Mouse (Mus musculus) ZHBTc4 (cell line): ENCODE data around the gene Unc119.
A peak's percentile ranks its signal among the peaks of the same experiment; 100 is the strongest.

ENCODE experiments used
- DNase-seq: peaks from one replicate; pipeline ENCODE4 v3.0.0-alpha.2; 2011; ENCODE audit warnings: low read depth, low spot score

The Unc119 gene

GRCm38 (mm10) chr11:78343381-78344327, at the start of gene Unc119:
Unc119 (plus strand) TSS chr11:78343482.
- peak; percentile 80 for DNase-seq

GRCm38 (mm10) chr11:78294585-78294984, 48.7 kb upstream of the Unc119 start:
- no peak for DNase-seq

- DNase-seq = no peak
These were observed 42.4 kb upstream of the Unc119 start for GRCm38 (mm10) chr11:78300917-78301316.

- DNase-seq = peak; percentile 96
These were observed 41.8 kb upstream of the Unc119 start, which contains the start of gene Spag5 for GRCm38 (mm10) chr11:78301357-78302084. Spag5 (plus strand) TSS chr11:78301529.

GRCm38 (mm10) chr11:78305272-78305671, 38.0 kb upstream of the Unc119 start:
- DNase-seq = no peak

- no peak for DNase-seq
These were observed 32.3 kb upstream of the Unc119 start for GRCm38 (mm10) chr11:78310861-78311511.

GRCm38 (mm10) chr11:78313662-78314061, 29.6 kb upstream of the Unc119 start:
- DNase-seq = no peak

GRCm38 (mm10) chr11:78318411-78318810, 24.9 kb upstream of the Unc119 start:
- no peak for DNase-seq

- DNase-seq = no peak
These were observed 21.0 kb upstream of the Unc119 start for GRCm38 (mm10) chr11:78322076-78322831.

- DNase-seq = peak; percentile 97
These were observed 20.4 kb upstream of the Unc119 start, which contains the start of gene Aldoc for GRCm38 (mm10) chr11:78322860-78323259. Aldoc (plus strand) TSS chr11:78322968.

- no peak for DNase-seq
These were observed 19.1 kb upstream of the Unc119 start for GRCm38 (mm10) chr11:78324000-78324785.

GRCm38 (mm10) chr11:78324965-78325364, 18.3 kb upstream of the Unc119 start:
- no peak for DNase-seq

GRCm38 (mm10) chr11:78327215-78327614, 16.1 kb upstream of the Unc119 start:
- no peak for DNase-seq

- peak; percentile 98 for DNase-seq
These were observed 15.4 kb upstream of the Unc119 start, which contains the start of gene Pigs for GRCm38 (mm10) chr11:78327634-78328511. Pigs (plus strand) TSS chr11:78328415.

GRCm38 (mm10) chr11:78328512-78329056, 14.7 kb upstream of the Unc119 start:
- DNase-seq = no peak

GRCm38 (mm10) chr11:78332676-78333075, 10.6 kb upstream of the Unc119 start:
- DNase-seq = peak; percentile 49

- DNase-seq = no peak
These were observed 9.3 kb upstream of the Unc119 start for GRCm38 (mm10) chr11:78333992-78334391.

- no peak for DNase-seq
These were observed 6.2 kb upstream of the Unc119 start for GRCm38 (mm10) chr11:78337040-78337439.

- no peak for DNase-seq
These were observed 1.6 kb upstream of the Unc119 start for GRCm38 (mm10) chr11:78341702-78342101.
